Mouse (Mus musculus) forebrain, embryonic 13.5 days (tissue): ENCODE results near the gene Cep44. TPM values are rescaled to one million over a fixed set of nuclear protein-coding genes. Genes with fewer than 3 reads are reported as not detected.

Source experiments
- microRNA-seq: library from miRNA; unstranded; fragments of <30 nt; microRNA quantifications from one replicate; pipeline ENCODE4, GENCODE M21; 2016
- polyA plus RNA-seq: library from polyadenylated mRNA; unstranded; fragments of >200 nt; fragmentation: Nextera tagmentation; extraction: Ambion mirVana; gene quantifications from 2 replicates; pipeline ENCODE4 v1.2.1, GENCODE M21; 2015

Cep44 gene
- polyA plus RNA-seq, 1 experiment from 2014 or later, result 35.2 TPM

Small RNA genes within 50 kb of the gene (microRNA-seq; reads per million reads assigned to microRNA genes)
- gene Gm25992, result not detected

Other genes with a start within 250 kb of the Cep44 start
- gene Fbxo8, start within 50 bp of the Cep44 start, polyA plus RNA-seq, result 38.5 and 43.5 TPM in 2 replicates